Mouse (Mus musculus): ENCODE measurements around the gene Gabpa.

- TF ChIP-seq CTCF (IDR thresholded peaks at IDR 0.05; ENCODE audit: low read depth) (no peak), EP300 (IDR thresholded peaks at IDR 0.05; ENCODE audit: low read depth) (no peak)
Observed at GRCm38 (mm10) chr16:84875718-84876035, 41.0 kb downstream of the Gabpa start.
